Mouse (Mus musculus) yolk sac, embryonic 10.5 days (tissue): ENCODE data around the gene Krt34.
A peak's percentile ranks its signal among the peaks of the same experiment; 100 is the strongest.

ENCODE experiments used
- DNase-seq: peaks from one replicate; pipeline ENCODE4 v3.0.0-alpha.2; 2017; ENCODE audit warnings: low spot score

Gene Krt34

GRCm38 (mm10) chr11:100041454-100041853 is at the start of gene Krt34:
Gene Krt34 (minus strand): TSS chr11:100041554.
- no peak for DNase-seq

DNA sequence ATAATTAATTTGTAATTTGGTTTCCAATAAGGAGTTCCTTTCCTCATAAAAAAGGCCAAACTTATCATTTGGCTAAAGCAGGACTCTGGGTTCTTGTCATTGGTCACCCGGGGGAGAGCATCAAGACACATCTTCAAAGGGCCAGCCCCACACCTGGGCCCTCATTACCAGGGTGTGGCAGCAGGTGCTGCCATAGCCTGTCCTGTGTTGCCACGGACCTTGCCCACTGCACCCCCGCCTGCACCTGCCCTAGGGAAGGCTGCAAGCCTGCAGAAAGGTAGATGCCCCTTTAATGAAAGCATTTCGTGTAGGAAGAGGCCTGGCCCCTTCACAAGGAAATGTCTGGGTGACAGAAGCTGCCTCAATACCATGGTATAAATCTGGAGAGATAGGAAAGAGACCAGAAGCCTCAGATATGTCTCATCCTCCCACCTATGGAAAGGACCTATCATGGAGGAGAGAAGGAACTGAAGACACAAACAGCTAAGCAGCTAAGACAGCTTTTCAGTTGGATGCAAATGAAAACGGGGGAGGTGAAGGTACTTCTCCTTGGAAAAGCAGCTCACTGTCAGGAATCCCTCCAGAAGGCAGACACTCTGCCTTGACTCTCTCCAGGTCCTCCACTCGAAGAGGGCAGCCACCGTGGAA is 47.1 kb upstream of the Krt34 start:
- DNase-seq, result no peak

DNA sequence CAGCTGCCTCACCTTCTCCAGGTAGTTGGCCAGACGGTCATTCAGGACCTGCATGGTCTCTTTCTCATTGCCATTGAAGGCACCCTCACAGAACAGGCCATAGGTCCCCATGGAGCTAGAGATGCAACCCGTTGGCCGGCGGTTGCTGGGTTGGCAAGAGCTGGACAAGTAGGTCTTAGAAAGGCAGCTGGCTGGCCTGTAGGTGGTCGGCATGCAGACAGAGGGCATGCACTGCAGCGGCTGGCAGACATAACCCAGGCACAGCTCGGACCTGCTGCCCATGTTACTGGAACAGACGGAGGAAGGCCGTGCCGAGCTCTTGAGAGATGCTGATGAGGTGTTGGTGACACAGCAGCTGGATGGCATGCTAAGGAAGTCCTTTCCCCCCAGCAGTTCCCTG is 46.5 kb upstream of the Krt34 start, which contains the start of gene Krt32:
Gene Krt32 (minus strand): TSS at position 366 of the 400 bp plus-strand sequence.
- DNase-seq, result no peak

GRCm38 (mm10) chr11:100073873-100074272 is 32.5 kb upstream of the Krt34 start:
- no peak for DNase-seq

- no peak for DNase-seq
These were observed 26.1 kb upstream of the Krt34 start for GRCm38 (mm10) chr11:100067293-100068036.

- no peak for DNase-seq
These were observed 25.1 kb upstream of the Krt34 start for GRCm38 (mm10) chr11:100066236-100067010.

DNA sequence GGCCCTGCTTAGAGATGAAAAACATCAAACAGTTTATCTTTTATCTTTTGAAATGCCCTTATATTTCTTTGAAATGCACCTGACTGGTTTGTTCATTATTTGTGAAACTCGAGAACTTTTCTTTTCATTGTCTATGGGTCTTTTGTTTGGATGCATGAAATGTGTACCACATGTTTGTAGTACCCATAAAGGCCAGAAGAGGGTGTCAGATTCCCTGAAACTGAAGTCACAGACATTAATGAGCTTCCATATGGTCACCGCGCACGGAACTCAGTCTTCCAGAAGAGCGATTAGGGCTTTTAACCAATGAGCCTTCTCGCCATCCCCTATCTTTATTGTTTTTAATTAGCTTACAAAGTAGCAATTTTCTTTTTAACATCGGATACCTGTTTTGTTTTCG is 17.5 kb upstream of the Krt34 start:
- no peak for DNase-seq

GRCm38 (mm10) chr11:100055686-100056655 is 14.6 kb upstream of the Krt34 start:
- DNase-seq, result no peak

GRCm38 (mm10) chr11:100050451-100050850 is 9.1 kb upstream of the Krt34 start, which contains the start of gene Krt31:
Gene Krt31 (minus strand): TSS chr11:100050551.
- no peak for DNase-seq

- no peak for DNase-seq
These were observed 5.8 kb upstream of the Krt34 start for GRCm38 (mm10) chr11:100047193-100047592.

GRCm38 (mm10) chr11:100046303-100046866 is 5.0 kb upstream of the Krt34 start:
- no peak for DNase-seq

- DNase-seq, result no peak
These were observed 11.6 kb downstream of the Krt34 start, which contains the start of gene Krt33b for GRCm38 (mm10) chr11:100029768-100030167. Gene Krt33b (minus strand): TSS chr11:100029868.

DNA sequence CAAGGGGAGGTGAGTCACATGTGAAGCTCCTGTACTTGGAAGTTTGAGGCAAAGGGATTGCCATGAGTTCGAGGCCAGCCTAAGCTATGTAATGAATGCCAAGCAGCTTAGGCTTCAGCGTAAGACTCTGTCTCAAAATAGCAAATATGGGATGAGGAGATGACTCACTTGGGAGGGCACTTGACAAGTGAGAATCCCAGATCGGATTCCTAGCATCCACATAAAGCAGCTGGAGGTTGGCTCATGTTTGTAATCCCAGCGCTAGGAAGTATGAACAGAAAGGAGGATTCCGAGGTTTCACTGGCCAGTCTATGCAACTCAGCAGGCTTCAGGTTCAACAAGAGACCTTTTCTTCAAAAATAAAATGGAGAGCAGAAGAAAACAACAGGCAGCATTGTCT is 19.9 kb downstream of the Krt34 start:
- DNase-seq, result no peak

DNA sequence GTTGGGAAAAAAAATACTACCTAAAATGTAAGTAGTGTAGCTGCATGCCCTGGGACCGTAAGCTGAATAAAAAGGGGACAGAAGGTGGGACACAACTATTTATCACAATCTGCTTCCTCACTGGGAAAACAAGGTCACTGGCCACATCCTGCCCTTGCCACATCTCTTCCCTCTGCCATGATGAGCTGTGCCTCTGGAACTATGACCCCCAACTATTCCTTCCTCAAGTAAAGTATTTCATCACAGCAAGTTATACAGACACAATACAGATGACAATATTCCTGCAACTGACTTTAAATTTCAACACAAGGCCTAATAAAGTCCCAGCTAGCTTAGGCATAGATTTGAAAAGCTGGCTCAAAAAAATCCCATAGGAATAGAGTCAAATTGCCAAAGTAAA is 21.9 kb downstream of the Krt34 start:
- no peak for DNase-seq

DNA sequence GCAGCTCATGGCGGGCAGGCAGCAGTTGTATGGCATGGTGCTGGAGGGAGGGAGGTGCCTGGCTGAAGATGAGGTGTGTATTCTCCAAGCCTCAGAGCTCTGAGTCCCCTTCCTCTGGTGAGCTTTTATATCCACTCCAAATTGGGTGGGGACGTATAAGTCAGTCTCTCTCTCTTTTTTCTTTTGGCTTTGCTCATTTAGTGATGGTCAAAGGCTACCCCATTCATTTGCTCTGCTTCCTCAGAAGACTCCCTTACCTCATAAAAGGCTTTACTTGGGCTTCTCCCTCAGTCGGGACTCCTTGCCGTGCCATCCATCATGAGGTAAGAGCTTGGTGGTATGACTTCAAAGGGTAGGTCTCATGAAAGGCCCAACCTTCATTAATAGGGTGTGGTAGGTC is 25.2 kb downstream of the Krt34 start, which contains the start of gene Krt33a:
Gene Krt33a (minus strand): TSS at position 101 of the 400 bp plus-strand sequence.
- no peak for DNase-seq

DNA sequence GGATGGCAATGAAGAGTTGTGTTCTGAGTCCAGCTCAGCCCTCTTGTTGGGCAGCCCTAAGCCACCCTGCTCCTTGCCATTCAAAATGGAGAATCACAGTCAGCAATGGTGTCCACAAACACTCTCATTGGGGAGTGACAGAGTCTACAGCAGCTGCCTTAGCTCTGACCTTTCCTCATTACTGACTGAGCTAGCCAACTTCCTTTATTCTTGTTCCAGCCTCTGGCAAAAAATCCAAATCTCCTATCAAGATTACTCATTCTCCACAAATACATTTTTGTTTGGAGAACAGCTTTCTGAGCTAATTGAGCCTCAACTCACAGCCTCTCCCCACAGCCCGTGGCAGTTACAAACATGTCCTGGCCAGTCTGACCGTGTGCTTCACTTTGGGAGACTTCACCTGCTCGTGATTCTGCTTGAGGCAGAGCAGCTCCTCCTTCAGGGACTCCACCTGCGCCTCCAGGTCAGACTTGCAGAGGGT is 27.6 kb downstream of the Krt34 start:
- no peak for DNase-seq

DNA sequence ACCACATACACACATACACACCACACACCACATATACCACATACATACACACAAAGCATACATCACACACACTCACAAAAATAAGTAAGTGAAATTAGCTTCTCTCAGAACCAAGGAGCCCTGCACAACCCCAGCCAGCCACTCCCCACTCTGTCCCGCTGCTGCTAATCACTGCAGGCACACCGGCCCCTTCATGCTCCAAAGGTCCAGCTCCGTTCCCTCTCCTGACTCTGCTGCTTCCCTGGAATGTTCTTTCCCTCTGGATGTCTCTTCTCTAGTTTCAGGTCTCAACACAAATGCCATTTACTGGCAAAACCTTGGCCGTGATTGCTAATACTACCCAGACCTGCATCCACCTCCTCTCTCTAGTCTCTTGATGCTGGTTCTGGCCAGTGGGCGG is 30.7 kb downstream of the Krt34 start:
- no peak for DNase-seq

- DNase-seq, result no peak
These were observed 33.0 kb downstream of the Krt34 start for GRCm38 (mm10) chr11:100008336-100008735.

- no peak for DNase-seq
These were observed 34.7 kb downstream of the Krt34 start for GRCm38 (mm10) chr11:100006624-100007023.

- no peak for DNase-seq
These were observed 35.4 kb downstream of the Krt34 start for GRCm38 (mm10) chr11:100005905-100006304.

- peak; percentile 12 for DNase-seq
These were observed 36.5 kb downstream of the Krt34 start for GRCm38 (mm10) chr11:100004846-100005245.
